Mouse (Mus musculus): ENCODE measurements around the gene Tnfaip8l2. TPM values are rescaled to one million over a fixed set of nuclear protein-coding genes. Genes with fewer than 3 reads are reported as not detected.
A peak's percentile ranks its signal among the peaks of the same experiment; 100 is the strongest.

Tnfaip8l2 gene
- polyA plus RNA-seq, 1 experiment: 34.2 TPM

DNA sequence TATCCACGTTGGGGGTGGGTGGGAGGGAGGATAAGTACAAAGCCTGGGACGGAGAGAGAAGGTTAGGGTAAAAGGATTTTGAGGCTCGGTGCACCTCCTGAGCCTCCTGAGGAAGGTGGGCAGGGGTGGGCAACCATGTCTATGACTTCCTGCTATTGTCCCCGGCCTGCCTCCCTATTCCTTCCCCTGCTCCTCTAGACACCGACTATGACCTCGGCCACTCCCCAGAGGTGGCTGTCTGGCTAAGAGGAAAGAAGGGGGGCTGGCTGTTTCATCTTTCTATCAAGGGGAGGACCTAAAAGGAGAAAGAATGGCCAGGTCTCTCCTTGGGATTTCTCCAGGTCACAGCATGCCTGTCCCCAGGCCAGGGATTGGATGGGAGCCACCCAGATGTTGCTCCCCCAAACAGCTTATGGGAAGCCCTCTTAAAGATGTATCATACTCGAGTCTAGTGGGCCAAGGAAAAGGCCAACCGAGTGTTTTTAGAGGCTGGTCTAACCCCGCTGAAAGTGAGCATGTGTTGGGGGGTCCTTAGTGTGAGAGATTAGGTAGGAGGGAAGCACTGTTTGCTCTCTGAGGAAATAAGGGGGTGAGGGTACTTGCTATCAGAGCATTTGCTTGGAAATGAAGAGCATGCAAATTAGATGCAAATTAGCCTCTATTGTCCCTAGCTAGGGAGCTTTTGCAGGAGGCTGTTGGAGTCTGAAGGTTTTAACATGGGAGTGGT is 19.6 kb upstream of the Tnfaip8l2 start:
- no peak for TF ChIP-seq GATA1 (IDR thresholded peaks at IDR 0.05; ENCODE audit: borderline replicate concordance, low read length)
- H3K4me1 ChIP-seq: peaks cover 45% of the 10 kb centered on the region
- peaks cover 58% of the 10 kb centered on the region for H3K27me3 ChIP-seq (replicated peaks)
- no peaks in the 10 kb centered on the region for H3K36me3 ChIP-seq (replicated peaks; ENCODE audit: low read length)
- H3K4me3 ChIP-seq (replicated peaks): peak overlapping the region; percentile 47
- H3K9me3 ChIP-seq: no peaks in the 10 kb centered on the region

DNA sequence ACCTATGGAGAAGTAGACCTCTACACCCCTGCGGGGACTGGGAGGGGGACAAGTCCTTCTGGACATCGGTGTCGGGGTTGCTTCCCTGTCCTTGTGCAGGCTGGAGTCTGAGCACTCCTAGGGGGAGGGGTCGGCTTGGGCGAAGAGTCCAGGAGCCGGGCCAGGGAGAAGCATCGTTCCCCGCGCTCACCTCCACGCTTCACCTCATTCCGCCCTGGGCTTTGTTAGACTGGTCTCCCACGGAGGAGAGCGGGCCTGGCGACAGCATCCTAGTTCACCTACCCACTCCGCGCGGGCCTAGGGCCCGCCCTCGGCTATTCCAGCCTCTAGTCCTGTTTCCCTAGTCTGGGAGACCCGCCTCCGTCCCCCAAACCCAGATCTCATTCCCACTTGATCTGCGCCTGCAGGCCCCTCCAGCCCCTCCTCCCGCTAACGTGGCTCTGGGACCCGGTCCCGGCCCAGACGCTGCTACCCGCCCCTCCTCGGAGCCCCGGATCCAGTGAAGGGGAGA is 18.9 kb upstream of the Tnfaip8l2 start:
- TF ChIP-seq GATA1 (IDR thresholded peaks at IDR 0.05; ENCODE audit: borderline replicate concordance, low read length): no peak
- no peak for TF ChIP-seq FLI1 (IDR thresholded peaks at IDR 0.05; ENCODE audit: low read length)
- Histone ChIP-seq H3K4me1 (peaks cover 42% of the 10 kb centered on the region), H3K4me3 (replicated peaks) (peak overlapping the region; percentile 97), H3K36me3 (replicated peaks; ENCODE audit: low read length) (no peaks in the 10 kb centered on the region), H3K9me3 (no peaks in the 10 kb centered on the region), H3K27me3 (replicated peaks) (peaks cover 53% of the 10 kb centered on the region)

DNA sequence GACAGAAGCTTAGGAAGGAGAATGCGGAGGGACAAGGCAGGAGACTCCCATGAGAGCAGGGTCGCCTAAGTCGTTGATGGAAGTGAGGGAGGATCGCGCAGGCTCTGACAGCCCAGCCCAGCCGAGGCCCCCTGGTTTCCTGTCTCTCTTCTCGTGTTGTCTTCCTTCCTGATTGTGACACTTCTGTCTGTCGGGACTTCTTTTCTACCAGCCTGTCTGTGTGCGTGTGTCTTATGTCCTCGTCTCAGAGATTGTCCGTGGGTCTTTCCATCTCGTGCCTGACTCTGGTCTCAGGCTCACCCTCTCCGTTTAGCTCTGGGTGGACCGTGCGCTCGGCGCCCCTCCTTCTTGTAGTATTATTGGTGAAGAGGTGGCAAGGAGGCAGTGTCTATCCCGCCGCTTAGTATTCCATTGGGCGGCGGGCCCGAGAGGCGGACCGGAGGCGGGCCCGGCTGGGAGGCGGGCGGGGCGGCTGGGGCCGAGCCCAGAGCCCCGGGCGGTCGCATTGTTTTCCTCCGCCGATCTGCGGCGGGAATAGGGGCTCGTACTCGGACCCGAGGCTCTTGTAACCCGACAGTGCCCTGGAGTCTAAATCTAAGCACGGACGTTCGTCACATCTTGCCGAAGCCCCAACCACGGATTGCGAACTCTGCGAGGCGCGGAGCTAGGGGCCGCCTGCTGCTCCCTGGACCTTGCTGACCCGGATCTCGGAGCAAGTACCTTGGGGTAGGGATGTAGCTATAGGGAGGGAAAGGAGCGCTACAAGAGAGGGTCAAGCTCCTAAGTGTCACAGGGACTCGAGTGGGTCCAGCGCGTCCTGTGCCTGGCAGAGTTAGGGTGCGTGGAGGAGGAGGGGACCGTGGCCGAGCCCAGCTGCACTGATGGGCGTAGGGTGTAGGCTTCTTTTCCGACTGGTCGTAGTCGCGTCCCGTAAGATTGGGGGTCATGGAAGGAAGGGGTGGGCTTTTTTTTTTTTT is 18.1 kb upstream of the Tnfaip8l2 start, which contains the start of gene Sema6c:
Gene Sema6c (plus strand): TSS at position 471 of the 977 bp plus-strand sequence.
- H3K9me3 ChIP-seq: no peaks in the 10 kb centered on the region
- no peaks in the 10 kb centered on the region for H3K36me3 ChIP-seq (replicated peaks; ENCODE audit: low read length)
- peak within 1 kb of the TSS; percentile 97 for H3K4me3 ChIP-seq (replicated peaks)
- peaks cover 42% of the 10 kb centered on the region for H3K4me1 ChIP-seq
- peaks cover 47% of the 10 kb centered on the region for H3K27me3 ChIP-seq (replicated peaks)
- TF ChIP-seq FLI1 (IDR thresholded peaks at IDR 0.05; ENCODE audit: low read length): no peak
- no peak for TF ChIP-seq GATA1 (IDR thresholded peaks at IDR 0.05; ENCODE audit: borderline replicate concordance, low read length)

DNA sequence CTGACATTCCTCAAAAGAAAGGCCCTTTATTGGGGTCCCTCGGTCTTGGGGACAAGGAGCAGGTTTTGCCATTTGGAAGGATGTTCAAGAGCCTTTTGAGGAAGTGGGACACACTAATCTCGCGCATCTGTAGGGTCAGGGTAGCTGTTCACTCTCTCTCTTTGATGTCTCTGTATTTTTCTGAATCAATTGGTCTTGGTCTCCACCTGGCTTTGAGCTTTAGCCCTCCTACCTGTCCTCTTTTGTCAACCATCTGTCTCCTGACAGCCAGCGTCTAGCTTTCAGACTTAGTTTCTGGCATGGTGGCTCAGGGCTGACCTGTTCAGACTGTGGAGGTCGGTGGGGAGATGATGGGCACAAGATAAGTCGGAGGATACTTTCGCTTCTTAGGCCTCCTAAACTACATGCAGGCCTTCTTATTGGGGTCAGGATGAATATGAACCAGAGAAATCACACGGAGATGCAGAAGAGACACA is 17.4 kb upstream of the Tnfaip8l2 start:
- Histone ChIP-seq H3K27me3 (replicated peaks) (peaks cover 42% of the 10 kb centered on the region), H3K36me3 (replicated peaks; ENCODE audit: low read length) (no peaks in the 10 kb centered on the region), H3K9me3 (no peaks in the 10 kb centered on the region), H3K4me1 (peaks cover 42% of the 10 kb centered on the region), H3K4me3 (replicated peaks) (peak overlapping the region; percentile 97)
- TF ChIP-seq FLI1 (IDR thresholded peaks at IDR 0.05; ENCODE audit: low read length) (no peak), GATA1 (IDR thresholded peaks at IDR 0.05; ENCODE audit: borderline replicate concordance, low read length) (no peak)

DNA sequence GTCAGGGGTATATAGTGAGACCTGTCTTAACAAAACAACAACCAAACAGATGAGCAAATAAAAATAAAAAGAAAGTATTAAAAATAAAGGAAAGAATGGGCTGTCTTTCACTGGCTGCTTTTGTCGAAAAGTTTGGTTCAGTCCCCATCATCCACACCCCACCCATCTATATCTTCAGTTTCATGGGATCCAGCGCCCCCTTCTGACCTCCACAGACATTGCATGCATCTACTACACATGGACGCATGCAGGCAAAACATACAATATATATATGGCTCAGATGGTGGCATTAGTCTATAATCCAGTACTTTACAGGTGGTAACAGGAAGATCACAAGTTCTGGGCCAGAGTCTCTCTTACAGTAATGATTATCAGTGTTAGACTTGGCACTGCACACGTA is 11.7 kb upstream of the Tnfaip8l2 start:
- Histone ChIP-seq H3K9me3 (peaks cover 5% of the 10 kb centered on the region; the same call in 1 of the 2 replicates), H3K27me3 (replicated peaks) (peaks cover 2% of the 10 kb centered on the region), H3K4me1 (peaks cover 17% of the 10 kb centered on the region), H3K4me3 (replicated peaks) (no peak overlapping the region), H3K36me3 (replicated peaks; ENCODE audit: low read length) (no peaks in the 10 kb centered on the region)
- TF ChIP-seq FLI1 (IDR thresholded peaks at IDR 0.05; ENCODE audit: low read length) (no peak), GATA1 (IDR thresholded peaks at IDR 0.05; ENCODE audit: borderline replicate concordance, low read length) (no peak)

DNA sequence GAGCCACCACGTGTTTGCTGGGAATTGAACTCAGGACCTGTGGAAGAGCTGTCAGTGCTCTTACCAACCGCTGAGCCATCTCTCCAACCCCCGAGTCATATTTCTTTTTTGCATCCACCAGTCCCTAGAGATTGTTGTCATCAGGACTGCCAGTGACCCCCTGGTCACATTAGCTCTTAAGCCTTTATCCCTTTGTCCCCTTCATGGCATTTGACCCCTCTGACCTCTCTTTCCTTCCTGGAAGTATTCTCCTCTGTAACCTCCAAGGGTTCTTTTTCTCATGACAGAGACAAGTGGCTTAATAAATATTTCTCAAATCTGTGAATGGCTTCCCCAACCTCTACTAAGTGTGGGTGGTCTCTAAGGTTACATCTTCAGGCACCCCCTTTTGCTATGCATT is 5.8 kb upstream of the Tnfaip8l2 start:
- Histone ChIP-seq H3K27me3 (replicated peaks) (peaks cover 2% of the 10 kb centered on the region), H3K4me3 (replicated peaks) (no peak overlapping the region), H3K4me1 (peaks cover 13% of the 10 kb centered on the region), H3K9me3 (peaks cover 3% of the 10 kb centered on the region; the same call in 1 of the 2 replicates), H3K36me3 (replicated peaks; ENCODE audit: low read length) (no peaks in the 10 kb centered on the region)
- TF ChIP-seq GATA1 (IDR thresholded peaks at IDR 0.05; ENCODE audit: borderline replicate concordance, low read length): no peak
- TF ChIP-seq FLI1 (IDR thresholded peaks at IDR 0.05; ENCODE audit: low read length): no peak

DNA sequence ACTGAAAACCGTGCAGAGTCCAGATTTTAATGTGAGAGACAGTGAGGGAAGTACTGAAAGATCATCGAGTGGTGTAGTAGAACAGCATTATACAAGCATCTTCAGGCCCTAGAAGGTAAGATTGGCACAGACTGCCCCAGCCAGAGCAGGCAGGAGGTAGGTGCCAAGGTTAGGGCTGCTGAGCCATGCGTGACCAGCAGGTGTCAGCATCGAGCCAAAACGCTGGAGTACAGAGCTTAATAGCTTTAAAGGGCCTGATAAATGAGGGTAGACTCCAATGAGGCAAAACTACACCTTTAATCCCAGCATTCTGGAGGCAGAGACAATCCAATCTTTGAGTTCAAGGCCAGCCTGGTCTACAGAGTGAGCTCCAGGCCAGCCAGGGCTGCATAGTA is 454 bp upstream of the Tnfaip8l2 start:
- no peaks in the 10 kb centered on the region for H3K9me3 ChIP-seq
- H3K36me3 ChIP-seq (replicated peaks; ENCODE audit: low read length): peaks cover 29% of the 10 kb centered on the region
- peaks cover 43% of the 10 kb centered on the region for H3K4me1 ChIP-seq
- H3K27me3 ChIP-seq (replicated peaks): no peaks in the 10 kb centered on the region
- H3K4me3 ChIP-seq (replicated peaks): peak overlapping the region; percentile 90
- TF ChIP-seq GATA1 (IDR thresholded peaks at IDR 0.05; ENCODE audit: borderline replicate concordance, low read length): no peak
- TF ChIP-seq FLI1 (IDR thresholded peaks at IDR 0.05; ENCODE audit: low read length): no peak

DNA sequence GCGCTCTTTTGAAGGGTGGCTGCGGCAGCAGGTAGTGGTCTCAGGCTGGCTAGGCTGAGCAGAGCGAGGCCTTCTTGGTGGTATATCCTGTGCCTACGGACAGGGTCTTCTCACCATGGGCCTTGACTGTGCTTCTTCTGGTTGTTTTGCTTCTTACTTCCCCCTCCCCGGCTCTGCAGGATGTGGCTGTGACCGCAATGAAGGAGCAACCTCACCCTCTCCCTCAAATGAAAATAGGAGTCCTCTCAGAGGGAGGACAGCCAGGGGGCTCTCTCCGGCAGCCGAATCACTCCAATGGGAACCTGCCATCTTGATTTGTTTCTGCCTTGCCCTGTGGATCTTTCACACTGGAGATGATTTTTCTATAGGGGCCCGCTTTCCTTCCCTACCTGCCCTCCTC is 686 bp downstream of the Tnfaip8l2 start:
- no peaks in the 10 kb centered on the region for H3K9me3 ChIP-seq
- H3K27me3 ChIP-seq (replicated peaks): no peaks in the 10 kb centered on the region
- TF ChIP-seq GATA1 (IDR thresholded peaks at IDR 0.05; ENCODE audit: borderline replicate concordance, low read length) (no peak), FLI1 (IDR thresholded peaks at IDR 0.05; ENCODE audit: low read length) (no peak)
- H3K36me3 ChIP-seq (replicated peaks; ENCODE audit: low read length): peaks cover 38% of the 10 kb centered on the region
- peak overlapping the region; percentile 90 for H3K4me3 ChIP-seq (replicated peaks)
- peaks cover 48% of the 10 kb centered on the region for H3K4me1 ChIP-seq

DNA sequence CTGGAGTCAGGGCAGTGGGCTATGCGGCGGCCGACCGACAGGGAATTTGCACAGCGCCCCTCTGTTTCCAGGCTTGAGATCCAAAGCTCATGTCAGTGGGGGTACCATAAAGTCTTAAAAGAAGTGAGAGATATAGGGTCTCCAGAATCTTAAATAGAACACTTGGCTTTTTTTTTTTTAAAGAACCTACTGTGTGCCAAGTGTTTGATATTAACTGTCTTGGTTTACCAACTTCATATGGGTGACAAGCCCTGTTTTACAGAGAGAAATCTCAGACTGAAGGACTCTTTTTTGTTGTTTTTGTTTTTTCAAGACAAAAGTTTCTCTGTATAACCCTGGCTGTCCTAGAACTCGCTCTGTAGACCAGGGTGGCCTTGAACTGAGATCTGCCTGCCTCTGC is 1.4 kb downstream of the Tnfaip8l2 start:
- H3K4me1 ChIP-seq: peaks cover 55% of the 10 kb centered on the region
- H3K36me3 ChIP-seq (replicated peaks; ENCODE audit: low read length): peaks cover 42% of the 10 kb centered on the region
- no peak for TF ChIP-seq GATA1 (IDR thresholded peaks at IDR 0.05; ENCODE audit: borderline replicate concordance, low read length)
- no peak for TF ChIP-seq FLI1 (IDR thresholded peaks at IDR 0.05; ENCODE audit: low read length)
- no peaks in the 10 kb centered on the region for H3K27me3 ChIP-seq (replicated peaks)
- peak overlapping the region; percentile 90 for H3K4me3 ChIP-seq (replicated peaks)
- H3K9me3 ChIP-seq: no peaks in the 10 kb centered on the region

Data from megakaryocyte, embryonic 14.5 days (primary cell).